Mouse (Mus musculus) ES-E14 (cell line): ENCODE data around the gene Aff1.

Experiments used
- HCFC1 ChIP-seq: IDR thresholded peaks from 2 replicates; pipeline ENCODE4 v1.6.1; 2012; ENCODE audit warnings: low read length, inconsistent platforms, borderline replicate concordance; ENCODE audit not compliant: insufficient read depth
- MAFK ChIP-seq: IDR thresholded peaks from 2 replicates; pipeline ENCODE4 v1.6.1; 2014; ENCODE audit warnings: mild to moderate bottlenecking, low read depth, low read length, inconsistent platforms; ENCODE audit not compliant: insufficient read depth

DNA sequence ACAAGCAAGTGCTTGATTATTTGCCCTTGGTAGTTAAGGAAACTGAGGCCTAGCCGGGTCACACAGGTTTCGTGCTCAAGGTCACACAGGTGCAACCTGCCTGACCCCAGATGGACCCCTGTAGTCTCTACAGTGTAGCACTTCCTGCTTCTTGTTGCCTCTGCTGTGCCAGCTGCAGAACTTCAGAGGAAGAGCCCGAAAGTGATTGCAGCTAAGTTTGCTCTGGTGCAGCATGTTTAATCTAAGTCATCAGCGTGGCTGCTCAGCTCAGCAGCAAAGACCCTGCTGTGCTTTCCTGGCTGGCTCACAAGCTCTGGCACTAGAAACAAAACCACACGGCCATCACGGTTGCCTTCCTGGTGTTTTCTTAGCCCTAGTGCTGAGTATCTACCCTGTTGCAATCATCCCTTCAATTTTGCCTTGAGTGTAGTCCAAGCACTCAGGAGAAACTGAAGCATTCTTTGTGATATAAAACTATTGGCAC, 64.1 kb downstream of the Aff1 start:
- TF ChIP-seq MAFK = no peak
- TF ChIP-seq HCFC1 = no peak
